Mouse (Mus musculus) leukemia stem cell, adult 10-12 weeks (primary cell): Measurements from ENCODE around the gene Il12rb1. TPM values are rescaled to one million over a fixed set of nuclear protein-coding genes. Genes with fewer than 3 reads are reported as not detected.

Experiments used
- polyA plus RNA-seq: library from polyadenylated mRNA; stranded (reverse); fragments of >175 nt; gene quantifications from 2 replicates; pipeline ENCODE4 v1.2.3, GENCODE M21; 2012; ENCODE audit warnings: low replicate concordance

Il12rb1 gene
- polyA plus RNA-seq = 1.1 and 2.2 TPM in 2 replicates

GRCm38 (mm10) chr8:70808239-70808638 lies at the start of gene Il12rb1:
Il12rb1 (plus strand) TSS chr8:70808449.

GRCm38 (mm10) chr8:70760775-70761406 lies 47.4 kb upstream of the Il12rb1 start, which contains the start of gene Mpv17l2:
Mpv17l2 (minus strand) TSS chr8:70760946.

GRCm38 (mm10) chr8:70776496-70777444 lies 31.5 kb upstream of the Il12rb1 start, which contains the start of gene Pik3r2:
Pik3r2 (minus strand) TSS chr8:70776713.

GRCm38 (mm10) chr8:70804481-70805206 lies 3.6 kb upstream of the Il12rb1 start, which contains the start of gene Mast3:
Mast3 (minus strand) TSS chr8:70805054.

DNA sequence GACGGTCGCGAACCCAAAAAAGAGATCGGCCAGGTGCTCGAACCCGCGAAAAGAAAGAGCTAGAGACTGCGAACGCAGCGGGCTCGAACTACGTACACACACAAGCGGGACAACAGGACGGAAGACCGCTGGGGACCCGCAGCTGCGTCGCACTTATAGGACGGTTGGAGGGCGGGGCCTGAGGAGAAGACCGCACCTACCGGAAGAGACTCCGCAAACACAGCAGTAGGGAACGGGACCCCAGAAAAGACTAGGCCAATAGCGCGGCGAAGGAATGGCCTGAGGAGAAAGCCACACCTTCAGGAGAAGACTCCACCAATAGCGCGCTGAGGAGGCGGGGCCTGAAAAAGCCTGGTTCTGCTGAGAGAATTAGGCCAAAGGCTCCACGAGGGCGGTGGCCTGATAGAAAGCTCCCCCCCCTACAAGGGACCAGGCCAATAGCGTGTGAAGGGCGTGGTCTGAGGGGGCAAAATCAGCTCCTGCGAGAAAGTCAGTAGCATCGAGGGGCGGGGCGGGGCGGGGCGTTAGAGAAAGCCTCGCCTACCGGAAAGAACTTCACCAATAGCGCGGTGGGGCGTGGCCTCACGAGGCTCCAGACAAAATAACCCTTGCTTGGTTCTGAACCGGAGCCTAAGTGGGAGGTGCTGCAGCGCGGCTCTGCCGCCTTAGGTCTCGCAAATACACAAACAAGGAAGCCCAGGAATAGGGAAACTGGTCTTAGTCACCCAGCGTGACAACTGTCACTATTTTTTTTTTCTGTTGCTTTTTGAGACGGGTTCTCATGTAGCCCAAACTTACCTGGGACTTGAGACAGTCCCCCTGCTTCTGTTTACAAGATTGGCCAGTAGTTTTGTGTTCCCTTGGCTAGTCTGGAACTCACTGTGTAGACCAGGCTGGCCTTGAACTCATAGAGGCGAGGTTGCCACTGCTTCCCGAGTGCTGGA lies 31.4 kb downstream of the Il12rb1 start, which contains the start of gene Arrdc2:
Gene Arrdc2 (minus strand): TSS at position 313 of the 944 bp plus-strand sequence.

GRCm38 (mm10) chr8:70862824-70863641 lies 54.8 kb downstream of the Il12rb1 start, which contains the start of gene Kcnn1:
Kcnn1 (minus strand) TSS chr8:70863258.

Other genes with a start within 250 kb of the Il12rb1 start
- gene Isyna1, start 214.1 kb upstream of the Il12rb1 start, polyA plus RNA-seq = 253 and 312 TPM in 2 replicates
- gene Ssbp4, start 199.6 kb upstream of the Il12rb1 start, polyA plus RNA-seq = 1,745 and 3,628 TPM in 2 replicates
- 12.7 and 15.0 TPM in 2 replicates for gene Lrrc25, start 192.3 kb upstream of the Il12rb1 start, polyA plus RNA-seq
- 8.6 and 17.1 TPM in 2 replicates for gene Gdf15, start 176.0 kb upstream of the Il12rb1 start, polyA plus RNA-seq
- gene Pgpep1, start 148.1 kb upstream of the Il12rb1 start, polyA plus RNA-seq = 3.0 and 4.7 TPM in 2 replicates
- 259 and 742 TPM in 2 replicates for gene Lsm4, start 135.2 kb upstream of the Il12rb1 start, polyA plus RNA-seq
- gene Jund, start 109.5 kb upstream of the Il12rb1 start, polyA plus RNA-seq = 585 and 1,357 TPM in 2 replicates
- not detected in 2 replicates for gene Iqcn, start 105.0 kb upstream of the Il12rb1 start, polyA plus RNA-seq
- not detected in 2 replicates for gene Gm3336, start 89.9 kb upstream of the Il12rb1 start, polyA plus RNA-seq
- 0.76 and 0.99 TPM in 2 replicates for gene Pde4c, start 84.7 kb upstream of the Il12rb1 start, polyA plus RNA-seq
- 20.7 and 31.8 TPM in 2 replicates for gene Rab3a, start 53.8 kb upstream of the Il12rb1 start, polyA plus RNA-seq
- 124 and 154 TPM in 2 replicates for gene Mpv17l2, start 47.5 kb upstream of the Il12rb1 start, polyA plus RNA-seq
- gene Pik3r2, start 31.7 kb upstream of the Il12rb1 start, polyA plus RNA-seq = 120 and 128 TPM in 2 replicates
- gene Mast3, start 3.4 kb upstream of the Il12rb1 start, polyA plus RNA-seq = 318 and 530 TPM in 2 replicates
- gene Arrdc2, start 31.3 kb downstream of the Il12rb1 start, polyA plus RNA-seq = 99.3 and 171 TPM in 2 replicates
- gene Kcnn1, start 54.8 kb downstream of the Il12rb1 start, polyA plus RNA-seq = 1.7 and 1.9 TPM in 2 replicates
- 106 and 109 TPM in 2 replicates for gene Ccdc124, start 65.5 kb downstream of the Il12rb1 start, polyA plus RNA-seq
- gene Slc5a5, start 84.3 kb downstream of the Il12rb1 start, polyA plus RNA-seq = 0.40 and 0.42 TPM in 2 replicates
- gene Rpl18a, start 89.0 kb downstream of the Il12rb1 start, polyA plus RNA-seq = 810 and 4,309 TPM in 2 replicates
- gene Map1s, start 97.5 kb downstream of the Il12rb1 start, polyA plus RNA-seq = 110 and 117 TPM in 2 replicates